Mouse (Mus musculus) Muller cell, postnatal 12 days (primary cell): ENCODE results near the gene Yes1.
"Not testable (repeated sequence)": the region's sequence is repeated elsewhere in the genome, so short reads cannot be mapped to it uniquely, and the experiment has no call there.

Experiments
- DNase-seq: peaks from one replicate; pipeline ENCODE4 v3.0.0-alpha.2; 2015; ENCODE audit errors: inconsistent ontology term

Gene Yes1

GRCm38 (mm10) chr5:32706226-32706780 is 95.3 kb downstream of the Yes1 start:
- DNase-seq: peak; percentile 63

GRCm38 (mm10) chr5:32711485-32711884 is 100.5 kb downstream of the Yes1 start:
- no peak for DNase-seq

GRCm38 (mm10) chr5:32712221-32713041 is 101.5 kb downstream of the Yes1 start:
- DNase-seq: no peak

DNA sequence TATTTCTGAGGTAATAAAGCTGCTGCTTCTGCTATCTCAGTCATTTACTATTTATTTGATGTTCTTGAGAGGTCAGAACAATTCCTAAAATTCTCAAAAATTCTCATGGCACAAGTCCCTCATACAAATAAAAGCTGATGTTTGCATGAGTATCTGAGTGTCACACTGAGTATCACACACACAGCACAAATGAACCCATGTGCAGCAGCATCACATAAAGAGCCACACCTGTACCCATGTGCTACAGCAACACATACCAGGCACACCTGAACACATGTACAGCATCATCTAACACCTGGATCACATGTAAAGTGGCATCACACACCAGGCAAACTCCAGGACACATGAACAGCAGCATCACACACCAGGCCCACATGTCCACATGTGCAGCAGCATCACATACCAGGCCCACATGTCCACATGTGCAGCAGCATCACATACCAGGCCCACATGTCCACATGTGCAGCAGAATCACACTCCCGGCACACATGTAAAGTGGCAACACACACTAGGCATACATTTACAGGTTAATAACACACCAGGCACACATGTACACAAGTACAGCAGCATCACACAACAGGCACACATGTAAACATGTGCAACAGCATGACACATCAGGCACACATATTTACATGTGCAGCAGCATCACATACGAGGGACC is 102.2 kb downstream of the Yes1 start:
- peak; percentile 28 for DNase-seq

DNA sequence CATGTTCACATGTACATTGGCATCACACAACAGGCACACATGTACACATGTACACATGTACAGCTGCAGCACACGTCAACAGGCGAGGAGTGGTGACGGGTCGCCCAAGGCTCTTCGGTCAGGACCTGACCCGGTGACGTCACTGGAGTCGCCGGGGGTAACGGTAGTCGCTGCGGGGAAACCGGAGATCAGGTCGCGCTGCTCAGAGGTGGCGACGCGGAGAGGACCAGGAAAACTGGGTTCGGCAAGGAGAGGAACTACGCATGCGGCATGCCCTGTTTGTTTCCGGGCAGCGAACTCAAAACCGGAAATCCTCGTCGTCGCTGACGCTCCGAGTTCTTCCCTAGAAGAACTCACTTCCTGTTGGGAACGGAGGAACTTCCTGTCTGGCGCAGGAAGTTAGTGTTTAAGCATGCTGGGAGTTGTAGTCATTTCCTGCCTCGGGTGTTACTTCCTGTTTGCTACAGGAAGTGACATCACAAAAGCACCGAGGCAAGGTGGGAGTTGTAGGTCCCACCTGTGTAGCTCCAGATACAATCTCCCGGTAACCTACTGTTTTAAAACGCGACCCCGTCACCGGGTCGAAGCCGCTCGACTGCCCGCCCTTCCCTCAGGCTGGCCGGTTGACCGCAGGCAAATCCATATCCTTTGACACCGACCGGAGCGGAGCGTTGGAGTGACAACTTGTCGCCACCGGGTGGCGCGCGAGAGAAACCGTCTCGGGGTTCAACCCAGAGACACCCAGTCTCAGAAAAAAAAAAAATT is 102.9 kb downstream of the Yes1 start:
- DNase-seq: peak; percentile 95

- DNase-seq: no peak
Measured at GRCm38 (mm10) chr5:32717726-32718125, 106.8 kb downstream of the Yes1 start.

GRCm38 (mm10) chr5:32718916-32719315 is 107.9 kb downstream of the Yes1 start:
- DNase-seq: no peak

- no peak for DNase-seq
Measured at GRCm38 (mm10) chr5:32720416-32720815, 109.4 kb downstream of the Yes1 start.

DNA sequence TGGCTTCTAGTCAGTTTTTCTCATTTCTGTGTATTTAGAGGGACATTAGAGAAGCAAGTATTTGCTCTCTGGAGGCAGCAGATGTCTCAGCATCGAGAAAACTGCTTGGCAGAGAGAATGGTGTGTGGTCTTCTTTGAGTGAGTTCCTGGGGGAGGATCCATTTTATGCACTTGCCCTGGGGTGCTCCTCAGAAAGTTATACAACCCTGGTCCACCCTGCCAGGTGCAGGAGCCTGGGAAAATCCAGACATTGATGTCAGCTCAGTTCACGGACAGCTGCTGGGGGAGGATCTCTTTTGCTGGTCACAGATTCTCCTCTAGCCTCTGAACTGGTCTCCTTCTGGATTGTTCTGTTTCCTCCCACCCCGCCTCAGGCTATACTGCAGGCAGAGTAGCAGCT is 110.3 kb downstream of the Yes1 start:
- DNase-seq: no peak

DNA sequence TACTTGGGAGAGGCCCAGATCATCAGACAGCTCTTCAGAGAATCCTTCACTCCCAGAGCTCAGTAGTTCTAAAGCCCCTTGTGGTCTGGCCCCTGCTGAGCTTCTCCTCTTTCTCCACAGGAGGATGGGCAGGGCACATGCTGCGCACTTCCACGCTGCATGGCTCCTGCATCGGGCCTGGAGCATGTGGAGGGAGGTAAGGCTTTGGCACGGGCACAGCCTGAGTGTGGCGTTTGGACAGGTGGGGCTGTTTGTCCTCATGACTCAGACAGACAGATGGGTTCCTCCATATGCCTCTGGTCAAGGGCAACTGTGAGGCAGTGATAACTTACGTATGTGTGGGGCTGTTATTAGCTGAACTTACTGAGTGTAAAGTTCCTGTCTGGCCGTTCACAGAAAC is 111.3 kb downstream of the Yes1 start:
- DNase-seq: no peak

GRCm38 (mm10) chr5:32722711-32723110 is 111.7 kb downstream of the Yes1 start:
- not testable (repeated sequence) for DNase-seq

DNA sequence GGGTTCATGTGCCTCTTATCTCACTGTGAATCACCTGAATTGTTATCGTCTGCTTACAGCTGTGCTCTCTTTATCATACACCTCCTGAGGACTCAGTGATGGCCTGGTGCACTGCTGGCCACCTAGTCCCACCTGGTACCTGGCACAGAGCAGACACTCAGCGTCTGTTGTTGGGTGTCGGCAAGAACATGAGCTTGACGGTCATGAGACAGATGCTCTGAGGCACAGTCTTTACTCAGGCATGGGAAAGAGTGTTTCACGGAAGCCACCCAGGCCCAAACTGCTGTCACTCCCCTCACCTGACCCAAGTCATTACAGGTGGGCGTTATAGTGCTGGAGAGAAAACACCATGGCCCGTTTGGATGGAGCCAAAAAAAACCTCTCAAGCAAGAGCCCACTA is 113.0 kb downstream of the Yes1 start:
- no peak for DNase-seq

GRCm38 (mm10) chr5:32725397-32725796 is 114.4 kb downstream of the Yes1 start:
- DNase-seq: not testable (repeated sequence)

GRCm38 (mm10) chr5:32728300-32728699 is 117.3 kb downstream of the Yes1 start:
- DNase-seq: no peak

GRCm38 (mm10) chr5:32728851-32729250 is 117.9 kb downstream of the Yes1 start:
- DNase-seq: no peak

DNA sequence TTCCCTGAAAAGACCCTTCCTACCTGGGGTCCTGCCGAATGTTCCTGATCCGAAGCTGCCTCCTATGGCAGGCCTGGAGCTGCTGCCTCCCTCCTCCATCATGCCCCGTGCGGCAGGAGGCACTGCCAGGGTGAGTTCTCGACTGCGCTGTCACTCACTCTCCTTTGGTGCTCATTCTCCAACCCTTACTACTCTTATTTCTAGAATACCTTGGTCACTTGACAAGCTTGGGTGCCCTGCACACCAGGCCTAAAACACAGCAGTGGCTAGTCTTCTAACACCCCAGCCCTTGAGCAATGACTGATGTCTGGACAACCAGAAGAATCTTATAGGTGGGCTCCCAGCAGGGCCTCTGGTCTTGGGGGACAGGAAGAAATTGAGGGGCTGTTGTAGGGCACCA is 122.9 kb downstream of the Yes1 start:
- DNase-seq: not testable (repeated sequence)

DNA sequence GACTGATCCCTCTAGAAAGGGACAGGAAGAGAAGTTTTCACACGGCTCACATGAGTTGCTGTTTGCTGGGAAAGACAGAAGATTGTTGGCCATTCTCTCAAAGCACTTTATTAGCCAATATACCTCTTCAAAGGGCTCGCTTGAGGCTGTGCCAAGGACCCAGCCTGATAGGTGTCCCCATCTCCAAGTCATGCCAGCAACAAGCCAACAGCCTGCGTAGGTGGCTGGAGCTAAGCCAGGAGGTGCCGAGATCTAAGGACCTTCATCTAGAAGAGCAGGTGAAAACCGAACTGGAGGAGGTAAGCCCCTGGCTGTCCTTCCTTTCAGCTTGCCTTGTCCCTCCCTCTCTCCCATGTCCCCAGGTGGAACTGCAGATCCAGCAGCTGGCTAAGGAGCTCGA is 124.8 kb downstream of the Yes1 start:
- no peak for DNase-seq
